Mouse (Mus musculus) testis, postnatal 10 days (tissue): ENCODE measurements around the gene Pmfbp1.
"Not testable (repeated sequence)": the region's sequence is repeated elsewhere in the genome, so short reads cannot be mapped to it uniquely, and the experiment has no call there.

Experiments used
- DNase-seq: peaks from one replicate; pipeline ENCODE4 v3.0.0; 2021; ENCODE audit warnings: low spot score

Pmfbp1 gene

DNA sequence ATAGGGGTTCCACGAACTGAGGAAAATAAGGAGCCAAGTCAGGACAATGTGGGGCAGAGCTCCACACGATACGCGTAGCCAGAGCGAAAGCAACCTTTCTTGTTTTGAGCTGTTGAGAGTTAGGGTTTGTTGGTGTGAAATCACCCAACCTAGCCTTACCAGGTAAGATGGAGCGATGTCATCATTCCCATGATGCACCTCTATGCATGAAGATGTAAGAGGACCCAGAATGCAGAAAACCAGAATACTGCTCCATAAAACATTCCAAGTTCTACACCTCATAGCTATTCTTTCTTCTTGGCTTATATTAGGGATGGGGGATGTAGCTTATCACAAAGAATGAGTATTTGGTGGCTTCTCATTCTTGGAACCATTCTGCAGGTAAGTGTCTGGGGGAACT, at the start of gene Pmfbp1:
TSS of gene Pmfbp1 (plus strand) at position 301 of the 400 bp plus-strand sequence.
- DNase-seq: no peak

GRCm38 (mm10) chr8:109446896-109447295, 46.9 kb upstream of the Pmfbp1 start:
- DNase-seq: not testable (repeated sequence)

- DNase-seq: no peak
Observed at GRCm38 (mm10) chr8:109451000-109451399, 42.8 kb upstream of the Pmfbp1 start.

- no peak for DNase-seq
Observed at GRCm38 (mm10) chr8:109455113-109455512, 38.7 kb upstream of the Pmfbp1 start.

- no peak for DNase-seq
Observed at GRCm38 (mm10) chr8:109457387-109457786, 36.4 kb upstream of the Pmfbp1 start.

DNA sequence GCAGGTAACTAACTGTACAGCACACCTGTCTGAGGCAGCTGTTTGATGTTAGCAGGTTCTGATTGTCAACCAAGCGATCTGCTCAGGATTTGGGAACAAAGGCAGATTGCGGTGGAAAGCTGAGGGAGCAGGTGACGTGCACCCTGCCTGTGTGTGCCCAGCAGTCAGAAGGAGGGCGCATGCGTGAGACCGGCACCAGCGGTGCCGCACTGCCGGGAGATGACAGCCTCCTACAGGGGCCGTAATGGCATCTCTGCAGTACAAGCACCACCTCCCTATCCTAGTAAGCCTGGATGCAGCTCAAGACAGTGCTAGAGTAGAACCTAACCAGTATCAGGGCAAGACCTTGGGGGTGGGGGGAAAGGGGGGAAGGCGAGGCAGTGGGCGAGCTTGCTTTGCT, 35.2 kb upstream of the Pmfbp1 start:
- no peak for DNase-seq

DNA sequence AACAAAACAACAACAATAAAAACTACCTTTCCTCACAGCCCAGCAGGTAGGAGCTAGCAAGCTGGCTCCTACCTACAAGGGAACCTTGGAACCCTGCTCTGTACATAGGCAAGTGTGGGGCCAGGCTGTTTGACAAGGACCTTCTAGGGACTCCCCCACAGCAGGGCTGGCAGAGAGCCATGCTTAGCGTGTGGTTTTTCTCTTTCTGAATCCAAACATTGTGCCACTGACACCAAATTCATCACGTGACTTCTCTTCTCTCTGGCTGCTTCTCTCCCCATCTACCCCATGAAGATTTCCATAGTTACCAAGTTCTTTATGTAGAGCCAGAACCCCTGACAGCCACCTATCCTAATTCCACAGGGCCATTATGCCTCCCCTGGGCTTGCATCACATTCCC, 30.8 kb upstream of the Pmfbp1 start:
- DNase-seq: peak; percentile 51

- DNase-seq: no peak
Observed at GRCm38 (mm10) chr8:109463677-109464313, 30.0 kb upstream of the Pmfbp1 start.

DNA sequence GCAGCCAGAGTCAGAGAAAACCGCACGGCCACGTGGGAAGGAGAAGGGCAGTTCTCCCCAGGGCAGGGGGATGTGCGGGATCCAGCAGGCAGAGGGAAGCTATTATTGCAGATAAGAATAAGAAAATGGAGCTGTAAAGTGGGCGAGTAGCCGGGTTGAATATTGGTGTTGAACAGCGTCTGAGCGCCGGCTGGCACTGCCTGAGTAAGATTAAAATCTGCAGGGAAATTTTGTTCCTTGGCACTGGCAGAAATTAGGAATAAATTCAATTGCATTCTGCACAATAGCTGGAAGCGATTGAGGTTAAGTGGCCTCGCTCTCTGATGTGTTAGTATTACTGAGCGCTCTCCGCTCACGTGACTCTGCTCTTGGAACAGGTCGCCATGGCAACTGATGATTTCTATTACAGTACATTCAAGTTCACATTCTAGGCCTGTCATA, 29.4 kb upstream of the Pmfbp1 start:
- DNase-seq: no peak

GRCm38 (mm10) chr8:109465056-109465455, 28.8 kb upstream of the Pmfbp1 start:
- no peak for DNase-seq

DNA sequence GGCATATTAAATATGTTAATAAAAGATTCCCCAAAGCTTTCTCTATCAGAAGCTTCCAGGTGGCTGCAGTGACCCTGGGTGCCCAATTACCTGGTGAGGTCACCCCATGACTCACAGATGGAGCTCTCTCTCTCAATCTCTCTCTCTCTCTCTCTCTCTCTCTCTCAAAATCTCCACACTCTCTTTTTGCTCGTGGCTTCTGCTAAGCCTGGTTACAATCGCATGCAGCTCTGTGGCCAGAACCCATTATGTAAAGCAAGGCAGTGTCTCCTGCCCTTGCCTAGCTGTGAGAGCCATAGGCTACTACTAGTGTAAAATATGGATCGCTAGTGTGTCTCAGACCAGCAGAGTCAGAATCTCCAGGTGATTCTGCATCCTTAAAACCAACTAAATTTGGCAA, 28.1 kb upstream of the Pmfbp1 start:
- no peak for DNase-seq

GRCm38 (mm10) chr8:109467516-109467915, 26.3 kb upstream of the Pmfbp1 start:
- DNase-seq: no peak

- DNase-seq: no peak
Observed at GRCm38 (mm10) chr8:109468112-109468511, 25.7 kb upstream of the Pmfbp1 start.

DNA sequence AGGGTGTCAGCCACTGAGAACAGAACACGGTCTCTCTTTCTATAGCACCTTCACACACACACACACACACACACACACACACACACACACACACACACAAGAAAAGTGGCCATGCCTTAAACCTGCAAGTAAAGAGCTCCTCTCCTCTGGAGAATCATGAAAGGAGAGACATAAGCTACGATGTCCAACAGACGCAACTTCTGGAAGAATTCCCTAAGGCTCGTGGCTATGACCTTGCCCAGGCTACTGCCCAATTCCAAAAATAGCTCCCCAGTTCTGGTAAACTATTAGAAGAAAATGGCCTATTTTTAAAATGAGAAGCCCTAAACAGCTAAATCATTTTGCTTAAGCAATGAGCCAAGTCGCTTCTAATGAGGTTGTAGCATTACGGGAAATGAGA, 22.0 kb upstream of the Pmfbp1 start:
- DNase-seq: no peak

DNA sequence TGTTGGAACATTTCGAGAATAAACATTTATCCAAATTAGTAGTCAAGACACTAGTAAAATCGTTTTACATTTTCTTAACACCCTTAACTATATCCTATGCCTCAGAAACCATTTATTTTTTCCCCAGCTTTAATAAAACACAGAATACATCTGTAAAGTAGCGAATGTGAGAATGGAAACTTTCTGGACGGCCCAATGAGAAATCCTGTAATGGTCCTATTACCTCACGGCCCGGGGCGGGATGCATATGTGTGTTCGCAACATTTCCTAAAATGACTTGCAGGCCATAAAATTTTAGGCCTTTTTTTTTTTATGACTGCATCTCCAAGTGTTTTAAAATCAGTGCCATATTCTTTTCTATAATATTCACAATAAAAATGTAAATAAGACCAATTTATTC, 21.4 kb upstream of the Pmfbp1 start:
- no peak for DNase-seq

DNA sequence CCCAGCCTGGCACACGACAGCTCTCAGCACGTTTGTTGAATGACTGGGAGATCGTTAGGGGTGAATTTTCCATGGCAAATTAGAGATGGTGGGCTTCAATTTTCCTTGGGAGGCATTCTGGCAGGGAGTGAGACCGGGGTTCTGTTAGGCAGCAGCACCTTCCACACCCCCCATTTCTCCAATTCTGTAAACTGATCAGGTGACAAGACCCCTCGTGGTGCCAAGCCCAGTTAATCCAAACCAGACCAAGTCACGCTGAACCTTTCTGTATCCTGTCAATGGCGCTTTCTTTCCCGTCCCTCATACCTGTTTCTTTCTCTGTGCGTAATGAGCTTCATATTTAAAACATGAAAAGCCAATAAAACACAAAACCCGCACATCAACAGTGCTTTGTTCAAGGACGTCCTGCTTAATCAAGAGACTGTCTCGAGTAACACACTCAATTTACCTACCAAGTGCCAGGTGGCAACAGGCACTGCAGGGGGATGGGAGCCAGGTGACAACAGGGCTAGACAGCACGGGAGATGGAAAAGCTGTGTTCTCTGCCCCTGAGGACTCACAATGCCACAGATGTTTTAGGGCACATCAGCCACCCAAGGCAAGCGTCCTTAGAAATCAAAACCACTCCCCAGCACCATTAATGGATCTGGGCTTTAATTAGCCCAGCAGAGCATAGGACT, 19.2 kb upstream of the Pmfbp1 start:
- no peak for DNase-seq

- DNase-seq: no peak
Observed at GRCm38 (mm10) chr8:109475436-109475835, 18.4 kb upstream of the Pmfbp1 start.

DNA sequence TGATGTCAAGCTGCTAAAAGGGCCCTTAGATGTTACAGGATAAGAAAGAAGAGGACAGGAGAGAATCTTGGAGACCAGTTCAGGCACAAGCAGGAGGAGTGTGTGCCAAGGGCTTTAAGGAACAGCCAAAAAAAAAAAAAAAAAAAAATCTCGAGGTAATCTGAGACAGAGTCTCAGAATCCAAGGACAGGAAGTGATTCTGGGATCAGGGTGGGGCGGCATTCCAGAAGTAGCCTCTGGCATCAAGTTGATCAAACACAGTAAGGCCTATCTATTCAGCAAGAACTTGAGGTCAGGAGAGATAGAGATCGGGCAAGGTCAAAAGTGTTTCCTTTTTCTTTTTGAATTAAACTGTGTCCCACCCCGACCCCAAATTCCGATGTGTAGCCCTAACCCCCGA, 15.2 kb upstream of the Pmfbp1 start:
- DNase-seq: no peak

DNA sequence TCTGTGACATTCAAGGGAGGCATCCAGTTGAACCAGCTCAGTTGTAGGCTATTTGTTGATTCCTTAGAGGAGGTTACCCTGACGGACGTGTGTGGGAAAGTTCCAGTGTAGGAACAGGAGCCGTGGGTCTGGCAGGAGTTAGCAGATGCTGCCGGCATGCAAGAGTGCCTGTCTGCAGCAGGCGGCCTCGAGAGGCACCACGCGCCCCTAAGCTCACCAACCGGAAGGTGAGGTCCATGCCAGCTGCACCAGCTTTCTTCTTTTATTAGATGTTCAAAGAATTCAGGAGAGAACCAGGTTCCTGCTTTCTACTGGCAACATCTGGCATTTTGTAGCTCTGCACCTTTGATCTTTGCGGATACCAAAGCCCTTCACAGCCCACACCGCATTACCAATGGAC, 9.1 kb upstream of the Pmfbp1 start:
- DNase-seq: no peak

GRCm38 (mm10) chr8:109485530-109485929, 8.3 kb upstream of the Pmfbp1 start:
- no peak for DNase-seq

DNA sequence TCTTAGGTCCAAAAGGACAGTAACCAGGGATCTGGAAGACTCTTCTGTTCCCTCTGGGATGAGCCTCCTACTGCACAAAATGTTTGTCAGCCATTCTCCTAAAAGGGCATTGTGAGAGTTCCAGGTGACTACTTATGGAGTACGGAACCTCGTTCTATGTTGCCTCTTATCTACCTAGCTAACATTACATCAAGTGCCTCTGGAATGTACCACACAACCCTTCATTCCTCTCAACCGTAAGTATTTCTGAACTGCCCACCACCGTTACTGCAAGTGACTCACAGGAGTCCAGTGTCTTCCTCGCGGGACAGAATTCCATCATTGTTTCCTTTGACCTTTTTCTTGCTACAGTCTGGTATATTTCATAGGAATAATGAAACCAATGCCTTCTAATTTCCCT, 1.0 kb upstream of the Pmfbp1 start:
- DNase-seq: no peak

DNA sequence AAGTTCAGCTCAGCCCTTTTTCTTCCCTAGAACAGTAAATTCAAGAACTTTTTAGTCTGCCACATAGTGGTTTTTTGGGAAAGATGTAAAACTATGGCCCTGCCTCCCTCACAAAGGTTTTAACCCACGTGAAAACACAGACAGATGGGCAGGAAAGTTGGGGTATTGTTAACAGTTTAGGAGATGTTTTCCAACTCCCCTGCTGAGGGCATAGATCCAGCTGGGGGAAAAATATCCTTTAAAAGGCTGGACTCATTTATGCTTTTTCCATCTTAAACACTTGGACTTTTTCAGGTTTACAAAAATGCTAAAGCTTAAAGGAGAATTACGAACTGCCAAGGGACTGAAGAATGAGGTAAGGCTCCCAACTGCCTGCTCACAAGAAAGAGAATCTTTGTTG, 774 bp downstream of the Pmfbp1 start:
- no peak for DNase-seq

DNA sequence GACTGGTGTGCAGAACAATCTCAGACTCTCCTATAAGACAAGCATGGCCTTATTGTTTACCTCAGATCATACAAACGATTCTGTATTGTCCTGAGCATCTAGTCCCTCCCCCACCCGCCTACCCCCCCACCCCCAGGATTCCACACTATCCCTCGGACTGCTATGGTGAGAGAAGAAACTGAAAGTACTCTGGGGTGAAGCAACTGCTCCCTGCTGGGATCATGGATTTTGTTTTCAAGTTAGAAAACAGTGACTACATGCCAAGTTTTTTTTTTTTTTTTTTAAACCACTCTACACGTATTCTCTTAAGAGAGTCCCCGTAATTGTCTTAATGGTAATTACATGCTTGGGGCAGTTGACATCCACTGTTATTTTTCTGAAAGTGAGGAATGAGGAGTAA, 3.6 kb downstream of the Pmfbp1 start:
- no peak for DNase-seq
